Mouse (Mus musculus): ENCODE results near the gene Abo. TPM values are rescaled to one million over a fixed set of nuclear protein-coding genes. Genes with fewer than 3 reads are reported as not detected.

Gene Abo
- polyA plus RNA-seq, 1 experiment from 2014 or later, result not detected

Other genes with a start within 250 kb of the Abo start
- gene Fam69b, start 236.5 kb downstream of the Abo start, polyA plus RNA-seq (2015; fragmentation: Nextera tagmentation; extraction: Ambion mirVana), result 153 and 156 TPM in 2 replicates
- gene Lcn4, start 193.7 kb downstream of the Abo start, polyA plus RNA-seq (2015; fragmentation: Nextera tagmentation; extraction: Ambion mirVana), result not detected in 2 replicates
- 31.1 and 32.2 TPM in 2 replicates for gene Surf6, start 37.9 kb upstream of the Abo start, polyA plus RNA-seq (2015; fragmentation: Nextera tagmentation; extraction: Ambion mirVana)
- gene Med22, start 45.7 kb upstream of the Abo start, polyA plus RNA-seq (2015; fragmentation: Nextera tagmentation; extraction: Ambion mirVana), result 119 and 124 TPM in 2 replicates
- gene Rpl7a, start 45.8 kb upstream of the Abo start, polyA plus RNA-seq (2015; fragmentation: Nextera tagmentation; extraction: Ambion mirVana), result 341 and 368 TPM in 2 replicates
- gene Surf2, start 51.4 kb upstream of the Abo start, polyA plus RNA-seq (2015; fragmentation: Nextera tagmentation; extraction: Ambion mirVana), result 55.8 and 57.3 TPM in 2 replicates
- gene Surf1, start 51.6 kb upstream of the Abo start, polyA plus RNA-seq (2015; fragmentation: Nextera tagmentation; extraction: Ambion mirVana), result 87.3 and 98.9 TPM in 2 replicates
- gene Surf4, start 68.9 kb upstream of the Abo start, polyA plus RNA-seq (2015; fragmentation: Nextera tagmentation; extraction: Ambion mirVana), result 110 and 121 TPM in 2 replicates
- 0.06 and 0.14 TPM in 2 replicates for gene Stkld1, start 69.1 kb upstream of the Abo start, polyA plus RNA-seq (2015; fragmentation: Nextera tagmentation; extraction: Ambion mirVana)
- 39.6 and 41.0 TPM in 2 replicates for gene Rexo4, start 99.4 kb upstream of the Abo start, polyA plus RNA-seq (2015; fragmentation: Nextera tagmentation; extraction: Ambion mirVana)
- gene Adamts13, start 108.4 kb upstream of the Abo start, polyA plus RNA-seq (2015; fragmentation: Nextera tagmentation; extraction: Ambion mirVana), result 0.29 TPM in 1 of 2 replicates, not detected in the other
- gene Cacfd1, start 144.9 kb upstream of the Abo start, polyA plus RNA-seq (2015; fragmentation: Nextera tagmentation; extraction: Ambion mirVana), result 103 TPM in 2 replicates
- 18.0 and 21.6 TPM in 2 replicates for gene Slc2a6, start 163.0 kb upstream of the Abo start, polyA plus RNA-seq (2015; fragmentation: Nextera tagmentation; extraction: Ambion mirVana)
- gene Mymk, start 207.2 kb upstream of the Abo start, polyA plus RNA-seq (2015; fragmentation: Nextera tagmentation; extraction: Ambion mirVana), result 0.21 and 3.5 TPM in 2 replicates
- gene Adamtsl2, start 214.4 kb upstream of the Abo start, polyA plus RNA-seq (2015; fragmentation: Nextera tagmentation; extraction: Ambion mirVana), result 9.6 and 11.8 TPM in 2 replicates

Measured in hindbrain, embryonic 16.5 days (tissue).